In the genomic region with DNA sequence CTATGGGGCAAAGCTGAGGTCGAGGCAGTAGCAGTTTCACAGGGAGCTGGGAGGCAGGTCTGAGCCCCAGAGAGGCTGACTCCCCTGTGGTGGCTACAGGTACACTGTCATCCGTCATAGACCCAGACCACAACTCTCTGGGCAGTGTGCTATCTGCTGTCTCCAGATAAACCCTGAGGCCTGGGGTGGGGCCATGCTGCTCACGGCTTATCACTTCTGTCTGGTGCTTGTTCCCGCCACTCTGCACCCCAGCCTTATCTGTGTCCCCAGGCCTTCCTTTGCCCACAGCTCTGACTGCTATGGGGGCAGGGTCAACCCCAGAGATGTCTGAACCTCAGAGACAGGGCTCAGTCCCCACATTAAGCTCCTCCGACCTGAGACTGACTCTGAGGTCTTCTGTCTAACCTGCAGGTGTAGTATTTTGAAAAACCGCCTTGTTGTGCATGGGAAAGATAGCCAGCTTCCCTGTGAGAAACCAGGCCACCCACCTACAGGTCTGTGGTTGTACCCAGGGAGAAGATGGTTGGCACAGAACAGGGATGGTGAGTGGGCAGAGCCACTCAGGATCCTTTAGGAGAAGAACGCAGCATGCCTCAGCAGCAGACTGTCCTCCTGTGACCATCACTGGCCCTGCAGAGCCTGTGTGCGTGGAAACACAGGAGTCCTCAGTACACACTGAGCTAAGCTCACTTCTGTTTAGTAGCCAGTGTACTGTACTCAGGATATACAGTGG, we compare ENCODE assay signal across 8 mouse cellular contexts.
DNase-seq lines count a peak whose midpoint lies in the region; ATAC-seq and TF ChIP-seq lines count a peak whose summit lies in the region.
"Had no signal": no experiment of that assay in that cellular context is flagged by ENCODE, and none has a peak within 500 bp of the region (broad histone marks: within the 10 kb centered on the region; RNA-seq: fewer than 3 reads in every experiment).

No protein-coding gene starts in this region.

- no peak overlapping the region for H3K4me2 ChIP-seq in kidney, postnatal 0 days (ENCODE audit: low read length)
- no peak overlapping the region for H3K4me2 ChIP-seq in embryonic facial prominence, embryonic 14.5 days (ENCODE audit: low read depth, low read length)
- H3K4me2 ChIP-seq: neural tube, embryonic 12.5 days had no signal

- H3K9ac ChIP-seq in kidney, postnatal 0 days (ENCODE audit: low read depth, low read length): 0 out of 2 replicates have a peak overlapping the region, but pooled peaks have one; percentile 13
- 0 out of 2 replicates have a peak overlapping the region, but pooled peaks have one; percentile 2 for H3K9ac ChIP-seq in embryonic facial prominence, embryonic 14.5 days (ENCODE audit: low read depth, low read length)
- H3K9ac ChIP-seq: neural tube, embryonic 12.5 days had no signal

- H3K9me3 ChIP-seq in kidney, postnatal 0 days (replicated peaks; ENCODE audit: low read length): no peaks in the 10 kb centered on the region
- H3K9me3 ChIP-seq in embryonic facial prominence, embryonic 14.5 days (ENCODE audit: control insufficient read depth, low read length): no peaks in the 10 kb centered on the region
- H3K9me3 ChIP-seq: neural tube, embryonic 12.5 days had no signal

- H3K36me3 ChIP-seq in kidney, postnatal 0 days (ENCODE audit: insufficient read depth, low read length): no peaks in the 10 kb centered on the region
- no peaks in the 10 kb centered on the region for H3K36me3 ChIP-seq in embryonic facial prominence, embryonic 14.5 days (ENCODE audit: control insufficient read depth, insufficient read depth, low read length)
- H3K36me3 ChIP-seq: neural tube, embryonic 12.5 days had no signal

- H3K27ac ChIP-seq in kidney, postnatal 0 days: no peak overlapping the region
- H3K27ac ChIP-seq in embryonic facial prominence, embryonic 14.5 days (replicated peaks; ENCODE audit: low read depth, low read length): no peak overlapping the region
- H3K27ac ChIP-seq: neural tube, embryonic 12.5 days had no signal

- no peak overlapping the region for H3K4me3 ChIP-seq in kidney, postnatal 0 days (replicated peaks; ENCODE audit: low read depth, low read length)
- no peak overlapping the region for H3K4me3 ChIP-seq in embryonic facial prominence, embryonic 14.5 days (ENCODE audit: low read depth, low read length)
- H3K4me3 ChIP-seq: neural tube, embryonic 12.5 days had no signal

- WGBS in kidney, postnatal 0 days: 80% methylated on average over 8 of the region's 8 CpGs
- 75% methylated on average over 7 of the region's 8 CpGs for WGBS in embryonic facial prominence, embryonic 14.5 days

- H3K4me1 ChIP-seq in kidney, postnatal 0 days (replicated peaks; ENCODE audit: insufficient read depth, low read length): peaks cover 42% of the 10 kb centered on the region
- peaks cover 30% of the 10 kb centered on the region for H3K4me1 ChIP-seq in embryonic facial prominence, embryonic 14.5 days (ENCODE audit: control insufficient read depth, insufficient read depth, low read length)

- no peak for DNase-seq in kidney, postnatal 0 days (ENCODE audit: low spot score)
- DNase-seq in kidney, adult 18-20 months: no peak
- peak; percentile 86 for DNase-seq in c-Kit-negative CD71-positive TER-119-positive erythroid progenitor cells, embryonic 14.5 days (ENCODE audit: low read depth, low spot score)
- DNase-seq in embryonic facial prominence, embryonic 14.5 days (ENCODE audit: low spot score): no peak
- DNase-seq in layer of hippocampus, postnatal 14 days (ENCODE audit: low spot score in 2 of 2): no peak
- DNase-seq in ovary, postnatal 10 days (ENCODE audit: low spot score): no peak

- ATAC-seq in kidney, postnatal 0 days (replicated peaks; ENCODE audit: low FRiP score, low read depth): no peak
- ATAC-seq in embryonic facial prominence, embryonic 14.5 days (ENCODE audit: low read depth): no peak
- ATAC-seq in megakaryocyte-erythroid progenitor cell, adult 5-6 weeks (replicated peaks; ENCODE audit: low FRiP score, low TSS enrichment, poor library complexity, severe bottlenecking): peak; percentile 62

- no peaks in the 10 kb centered on the region for H3K27me3 ChIP-seq in kidney, postnatal 0 days (ENCODE audit: insufficient read depth, low read length)
- H3K27me3 ChIP-seq in embryonic facial prominence, embryonic 14.5 days (replicated peaks; ENCODE audit: control insufficient read depth, insufficient read depth, low read length): no peaks in the 10 kb centered on the region
- H3K27me3 ChIP-seq: neural tube, embryonic 12.5 days had no signal

- TF ChIP-seq CTCF in kidney, postnatal 0 days (IDR thresholded peaks at IDR 0.05; ENCODE audit: low read depth): no peak
